ENCODE assay signal across 8 mouse cellular contexts in the genomic region with DNA sequence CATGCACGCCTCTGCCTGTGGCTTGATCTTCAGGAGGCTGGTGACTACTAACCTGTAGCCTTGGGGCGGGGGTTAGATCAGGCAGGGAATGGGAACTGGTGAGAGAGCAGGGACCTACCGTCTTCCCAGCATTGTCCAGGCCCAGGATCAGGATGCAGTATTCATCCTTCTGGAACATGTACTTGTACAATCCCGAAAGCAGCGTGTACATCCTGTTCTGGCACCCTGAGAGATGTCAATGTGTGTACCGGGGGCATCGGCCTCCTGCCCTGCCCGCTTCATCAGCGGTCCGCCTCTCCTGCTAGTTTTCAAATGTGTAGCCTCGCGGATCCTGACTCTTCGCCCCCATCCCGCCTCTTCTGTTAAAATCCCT. TPM values are rescaled to one million over a fixed set of nuclear protein-coding genes. Genes with fewer than 3 reads are reported as not detected.
A peak's percentile ranks its signal among the peaks of the same experiment; 100 is the strongest.
DNase-seq lines count a peak whose midpoint lies in the region; ATAC-seq and TF ChIP-seq lines count a peak whose summit lies in the region.

No protein-coding gene starts in this region.

- TF ChIP-seq EP300 in heart, postnatal 0 days (IDR thresholded peaks at IDR 0.05; ENCODE audit: low read depth): no peak

- no peak for DNase-seq in heart, adult 18-20 months
- no peak for DNase-seq in G1E (ENCODE audit: low spot score)
- DNase-seq in heart, postnatal 0 days (ENCODE audit: low spot score): no peak
- no peak for DNase-seq in midbrain, embryonic 10.5 days (ENCODE audit: low spot score)
- no peak for DNase-seq in thymus, postnatal 4 days
- DNase-seq in right cerebral cortex, adult 2 months (ENCODE audit: low spot score in 2 of 2): no peak
- DNase-seq in kidney, adult 9 months: no peak

- peaks cover 3 to 31% of the 10 kb centered on the region in 2 experiments for H3K4me1 ChIP-seq in heart, embryonic 14.5 days (ENCODE audit: control insufficient read depth in 2 of 2, insufficient read depth in 2 of 2, low read length in 2 of 2)
- peaks cover 48% of the 10 kb centered on the region for H3K4me1 ChIP-seq in G1E (ENCODE audit: insufficient read depth, low read depth, low read length)
- H3K4me1 ChIP-seq in heart, postnatal 0 days (ENCODE audit: control insufficient read depth, insufficient read depth): peaks cover 25% of the 10 kb centered on the region
- H3K4me1 ChIP-seq in midbrain, embryonic 10.5 days: peaks cover 44% of the 10 kb centered on the region

- H3K9ac ChIP-seq in heart, embryonic 14.5 days (ENCODE audit: low read length): peak overlapping the region; percentile 93
- peak overlapping the region; percentile 83 for H3K9ac ChIP-seq in heart, postnatal 0 days (replicated peaks; ENCODE audit: low read depth, low read length)

- H3K4me3 ChIP-seq in heart, embryonic 14.5 days (ENCODE audit: control insufficient read depth in 1 of 2, insufficient read depth in 1 of 2, low read depth in 1 of 2, low read length in 2 of 2): peak overlapping the region; percentile 73 to 93
- H3K4me3 ChIP-seq in G1E (ENCODE audit: low read depth, low read length): peak overlapping the region; percentile 96
- H3K4me3 ChIP-seq in heart, postnatal 0 days (ENCODE audit: low read depth, low read length): peak overlapping the region; percentile 77
- peak overlapping the region; percentile 61 for H3K4me3 ChIP-seq in midbrain, embryonic 10.5 days

- no peak for TF ChIP-seq CTCF in G1E (IDR thresholded peaks at IDR 0.05; ENCODE audit: low read depth, low read length)
- TF ChIP-seq CTCF in heart, postnatal 0 days (IDR thresholded peaks at IDR 0.05; ENCODE audit: low read depth): no peak

- no peak for ATAC-seq in heart, embryonic 14.5 days (ENCODE audit: insufficient number of reproducible peaks, insufficient read depth, low FRiP score, low read depth)
- ATAC-seq in G1E (ENCODE audit: extremely low read depth, insufficient number of reproducible peaks, low FRiP score, poor library complexity, severe bottlenecking): peak; percentile 18; the same call in 1 of the 2 replicates
- no peak for ATAC-seq in heart, postnatal 0 days (ENCODE audit: insufficient read depth, low read depth)

- no peaks in the 10 kb centered on the region for H3K27me3 ChIP-seq in heart, embryonic 14.5 days (ENCODE audit: control insufficient read depth, insufficient read depth, low read length)
- no peaks in the 10 kb centered on the region for H3K27me3 ChIP-seq in G1E (ENCODE audit: insufficient read depth, low read length)
- H3K27me3 ChIP-seq in heart, postnatal 0 days (ENCODE audit: control insufficient read depth, insufficient read depth, low read length): no peaks in the 10 kb centered on the region
- H3K27me3 ChIP-seq in midbrain, embryonic 10.5 days (ENCODE audit: low read depth, poor library complexity, severe bottlenecking): no peaks in the 10 kb centered on the region

- H3K9me3 ChIP-seq in heart, embryonic 14.5 days (ENCODE audit: control insufficient read depth, low read length): no peaks in the 10 kb centered on the region
- no peaks in the 10 kb centered on the region for H3K9me3 ChIP-seq in G1E (replicated peaks)
- H3K9me3 ChIP-seq in heart, postnatal 0 days (replicated peaks; ENCODE audit: control insufficient read depth, low read length): no peaks in the 10 kb centered on the region
- H3K9me3 ChIP-seq in midbrain, embryonic 10.5 days (replicated peaks): no peaks in the 10 kb centered on the region

- 9% methylated on average over 14 of the region's 14 CpGs for whole genome bisulfite sequencing in heart, embryonic 14.5 days
- 8% methylated on average over 14 of the region's 14 CpGs for WGBS in heart, postnatal 0 days
- 13% methylated on average over 14 of the region's 14 CpGs for WGBS in midbrain, embryonic 10.5 days

- H3K36me3 ChIP-seq in heart, embryonic 14.5 days (ENCODE audit: control insufficient read depth, insufficient read depth, low read length): peaks cover 59% of the 10 kb centered on the region
- peaks cover 67% of the 10 kb centered on the region for H3K36me3 ChIP-seq in G1E (replicated peaks)
- peaks cover 40% of the 10 kb centered on the region for H3K36me3 ChIP-seq in heart, postnatal 0 days (replicated peaks; ENCODE audit: control insufficient read depth, insufficient read depth, low read length)
- H3K36me3 ChIP-seq in midbrain, embryonic 10.5 days: peaks cover 64% of the 10 kb centered on the region

- H3K4me2 ChIP-seq in heart, embryonic 14.5 days (ENCODE audit: low read length): peak overlapping the region; percentile 97
- H3K4me2 ChIP-seq in heart, postnatal 0 days (ENCODE audit: low read depth, low read length): peak overlapping the region; percentile 92

- H3K27ac ChIP-seq in heart, embryonic 14.5 days (replicated peaks in 1 of 2; ENCODE audit: control insufficient read depth in 1 of 2, insufficient read depth in 1 of 2, low read depth in 2 of 2, low read length in 2 of 2): peak overlapping the region; percentile 64 to 90; a peak in 2 of 4 replicates
- peak overlapping the region; percentile 89; the same call in 1 of the 2 replicates for H3K27ac ChIP-seq in heart, postnatal 0 days (ENCODE audit: low read depth)
- peak overlapping the region; percentile 94 for H3K27ac ChIP-seq in midbrain, embryonic 10.5 days (replicated peaks)

RNA-seq across cellular contexts. Expression of a gene that starts 0.3 kb away (rescaled TPM):
- 26.3 and 26.5 TPM in 2 replicates for polyA plus RNA-seq in heart, embryonic 14.5 days (2014; fragmentation: Nextera tagmentation; extraction: Ambion mirVana)
- 10 to 100 TPM; 15.3 to 18.0 TPM for total RNA-seq in heart, adult 18-20 months (2021)
- 22.2 and 22.3 TPM in 2 replicates for total RNA-seq in G1E (2014; fragmentation: Nextera tagmentation)
- 40.0 and 40.5 TPM in 2 replicates for total RNA-seq in G1E (2017)
- polyA plus RNA-seq in G1E (2012): 26.0 and 28.1 TPM in 2 replicates
- 26.0 and 38.4 TPM in 2 replicates for total RNA-seq in heart, postnatal 0 days (2014; rRNA removed; ENCODE audit: low replicate concordance)
- 18.7 and 19.2 TPM in 2 replicates for polyA plus RNA-seq in heart, postnatal 0 days (2015; fragmentation: Nextera tagmentation; extraction: Ambion mirVana)
- 45.0 and 50.5 TPM in 2 replicates for polyA plus RNA-seq in midbrain, embryonic 10.5 days (2016; fragmentation: Nextera tagmentation; extraction: Ambion mirVana)

RNA-seq across cellular contexts. Expression of a gene that starts 0.7 kb away (rescaled TPM):
- 42.8 and 46.9 TPM in 2 replicates for polyA plus RNA-seq in heart, embryonic 14.5 days (2014; fragmentation: Nextera tagmentation; extraction: Ambion mirVana)
- 10 to 100 TPM; 50.7 to 65.7 TPM for total RNA-seq in heart, adult 18-20 months (2021)
- 32.8 and 35.0 TPM in 2 replicates for total RNA-seq in G1E (2014; fragmentation: Nextera tagmentation)
- 28.5 and 32.1 TPM in 2 replicates for total RNA-seq in G1E (2017)
- 17.5 and 25.0 TPM in 2 replicates for polyA plus RNA-seq in G1E (2012)
- total RNA-seq in heart, postnatal 0 days (2014; rRNA removed; ENCODE audit: low replicate concordance): 11.4 and 17.9 TPM in 2 replicates
- 54.8 and 59.4 TPM in 2 replicates for polyA plus RNA-seq in heart, postnatal 0 days (2015; fragmentation: Nextera tagmentation; extraction: Ambion mirVana)
- 79.2 and 85.6 TPM in 2 replicates for polyA plus RNA-seq in midbrain, embryonic 10.5 days (2016; fragmentation: Nextera tagmentation; extraction: Ambion mirVana)

RNA-seq across cellular contexts. Expression of a gene that starts 15.4 kb away (rescaled TPM):
- polyA plus RNA-seq in heart, embryonic 14.5 days (2014; fragmentation: Nextera tagmentation; extraction: Ambion mirVana): 13.6 and 13.7 TPM in 2 replicates
- total RNA-seq in heart, adult 18-20 months (2021): 1 to 10 TPM; 3.3 to 6.3 TPM
- total RNA-seq in G1E (2014; fragmentation: Nextera tagmentation) (13.8 and 16.1 TPM in 2 replicates), G1E (2017) (15.3 and 18.9 TPM in 2 replicates)
- polyA plus RNA-seq in G1E (2012): 23.9 and 29.9 TPM in 2 replicates
- total RNA-seq in heart, postnatal 0 days (2014; rRNA removed; ENCODE audit: low replicate concordance): 11.1 and 21.1 TPM in 2 replicates
- polyA plus RNA-seq in heart, postnatal 0 days (2015; fragmentation: Nextera tagmentation; extraction: Ambion mirVana): 5.9 and 7.6 TPM in 2 replicates
- polyA plus RNA-seq in midbrain, embryonic 10.5 days (2016; fragmentation: Nextera tagmentation; extraction: Ambion mirVana): 26.0 and 32.2 TPM in 2 replicates

RNA-seq across cellular contexts. Expression of a gene that starts 44.9 kb away (rescaled TPM):
- polyA plus RNA-seq in heart, embryonic 14.5 days (2014; fragmentation: Nextera tagmentation; extraction: Ambion mirVana): 21.1 and 25.3 TPM in 2 replicates
- total RNA-seq in heart, adult 18-20 months (2021): 10 to 100 TPM in 1 of 2 experiments, 1 to 10 TPM in 1; 7.2 to 11.3 TPM
- total RNA-seq in G1E (2014; fragmentation: Nextera tagmentation): 79.8 and 89.5 TPM in 2 replicates
- total RNA-seq in G1E (2017): 59.2 and 80.4 TPM in 2 replicates
- 17.9 and 24.5 TPM in 2 replicates for polyA plus RNA-seq in G1E (2012)
- 27.4 and 53.1 TPM in 2 replicates for total RNA-seq in heart, postnatal 0 days (2014; rRNA removed; ENCODE audit: low replicate concordance)
- 7.6 and 10.0 TPM in 2 replicates for polyA plus RNA-seq in heart, postnatal 0 days (2015; fragmentation: Nextera tagmentation; extraction: Ambion mirVana)
- polyA plus RNA-seq in midbrain, embryonic 10.5 days (2016; fragmentation: Nextera tagmentation; extraction: Ambion mirVana): 61.5 and 71.4 TPM in 2 replicates

RNA-seq across cellular contexts. Expression of a gene that starts 50.2 kb away (rescaled TPM):
- polyA plus RNA-seq in heart, embryonic 14.5 days (2014; fragmentation: Nextera tagmentation; extraction: Ambion mirVana): 0.24 and 3.6 TPM in 2 replicates
- under 1 TPM in 1 of 2 experiments, not detected in 1; 0.41 TPM for total RNA-seq in heart, adult 18-20 months (2021)
- not detected in 2 replicates for total RNA-seq in G1E (2014; fragmentation: Nextera tagmentation)
- not detected in 2 replicates for total RNA-seq in G1E (2017)
- polyA plus RNA-seq in G1E (2012): not detected in 2 replicates
- 0.31 and 2.0 TPM in 2 replicates for total RNA-seq in heart, postnatal 0 days (2014; rRNA removed; ENCODE audit: low replicate concordance)
- 0.16 and 0.78 TPM in 2 replicates for polyA plus RNA-seq in heart, postnatal 0 days (2015; fragmentation: Nextera tagmentation; extraction: Ambion mirVana)
- polyA plus RNA-seq in midbrain, embryonic 10.5 days (2016; fragmentation: Nextera tagmentation; extraction: Ambion mirVana): 133 and 240 TPM in 2 replicates
